11 mouse cellular contexts compared by ENCODE assay signal in the genomic region with DNA sequence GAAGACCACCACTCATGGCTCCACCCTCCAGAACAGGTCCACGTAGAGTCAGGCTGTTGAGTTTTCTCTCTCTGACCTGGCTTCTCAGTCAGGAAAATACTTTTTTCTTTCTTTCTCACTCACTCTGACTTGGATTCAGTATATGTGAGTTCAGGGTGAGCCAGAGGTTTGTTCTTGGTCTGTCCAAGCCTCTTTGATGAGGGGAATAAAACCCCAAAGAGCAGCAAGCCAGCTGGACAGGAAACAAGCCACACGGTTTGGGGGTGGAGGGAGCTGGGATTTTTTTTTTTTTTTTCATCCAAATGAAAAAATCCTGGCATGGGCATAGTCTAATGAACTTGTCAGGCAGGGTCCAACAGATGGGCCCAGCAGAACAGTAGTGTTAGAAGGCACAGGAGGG.
DNase-seq lines count a peak whose midpoint lies in the region; ATAC-seq and TF ChIP-seq lines count a peak whose summit lies in the region.
"Had no signal": no experiment of that assay in that cellular context is flagged by ENCODE, and none has a peak within 500 bp of the region (broad histone marks: within the 10 kb centered on the region; RNA-seq: fewer than 3 reads in every experiment).

No protein-coding gene starts in this region.

- no peak overlapping the region for H3K9ac ChIP-seq in kidney, embryonic 14.5 days (ENCODE audit: low read depth, low read length)
- H3K9ac ChIP-seq in embryonic facial prominence, embryonic 12.5 days = no peak overlapping the region
- no peak overlapping the region for H3K9ac ChIP-seq in limb, embryonic 14.5 days (ENCODE audit: low read depth, low read length, severe bottlenecking)
- H3K9ac ChIP-seq: forebrain, embryonic 13.5 days had no signal

- WGBS in kidney, embryonic 14.5 days = 30% methylated on average over 2 of the region's 2 CpGs
- WGBS in embryonic facial prominence, embryonic 12.5 days = 24% methylated on average over 2 of the region's 2 CpGs
- whole genome bisulfite sequencing in limb, embryonic 14.5 days = 29% methylated on average over 2 of the region's 2 CpGs

- H3K36me3 ChIP-seq in kidney, embryonic 14.5 days (ENCODE audit: control insufficient read depth, insufficient read depth, low read length) = no peaks in the 10 kb centered on the region; the same call in 1 of the 2 replicates
- peaks cover 5% of the 10 kb centered on the region for H3K36me3 ChIP-seq in embryonic facial prominence, embryonic 12.5 days
- no peaks in the 10 kb centered on the region; the same call in 1 of the 2 replicates for H3K36me3 ChIP-seq in limb, embryonic 14.5 days (ENCODE audit: control insufficient read depth, insufficient read depth, low read length)

- no peak for ATAC-seq in kidney, embryonic 14.5 days (ENCODE audit: low FRiP score, low TSS enrichment)
- ATAC-seq in embryonic facial prominence, embryonic 12.5 days (ENCODE audit: insufficient number of reproducible peaks, insufficient read depth, low FRiP score, low TSS enrichment) = no peak
- 0 out of 2 replicates have a peak, but pooled peaks have one; percentile 13 for ATAC-seq in limb, embryonic 14.5 days (ENCODE audit: low FRiP score, low read depth)
- ATAC-seq: activated CD4-positive, CD25-positive, alpha-beta regulatory T cell, adult 4 months; forebrain, embryonic 13.5 days had no signal

- peaks cover 31% of the 10 kb centered on the region for H3K4me1 ChIP-seq in kidney, embryonic 14.5 days (ENCODE audit: control insufficient read depth, insufficient read depth, low read length)
- peaks cover 16% of the 10 kb centered on the region for H3K4me1 ChIP-seq in embryonic facial prominence, embryonic 12.5 days
- H3K4me1 ChIP-seq in limb, embryonic 14.5 days (ENCODE audit: control insufficient read depth, insufficient read depth, low read length) = peaks cover 38% of the 10 kb centered on the region

- no peak for TF ChIP-seq POLR2A in limb, embryonic 14.5 days (IDR thresholded peaks at IDR 0.05; ENCODE audit: borderline replicate concordance, extremely low read depth, insufficient read depth, insufficient read length)

- no peaks in the 10 kb centered on the region for H3K27me3 ChIP-seq in kidney, embryonic 14.5 days (ENCODE audit: control insufficient read depth, insufficient read depth, low read length)
- H3K27me3 ChIP-seq in embryonic facial prominence, embryonic 12.5 days = no peaks in the 10 kb centered on the region
- H3K27me3 ChIP-seq in limb, embryonic 14.5 days (ENCODE audit: control insufficient read depth, insufficient read depth, low read length) = no peaks in the 10 kb centered on the region
- H3K27me3 ChIP-seq: forebrain, embryonic 13.5 days had no signal

- DNase-seq in cerebellum, postnatal 10 days = peak; percentile 23 to 43
- DNase-seq in cerebellum, adult 18-20 months = no peak
- DNase-seq in kidney, postnatal 4 days = no peak
- DNase-seq in limb, embryonic 14.5 days (ENCODE audit: low spot score) = peak; percentile 33
- DNase-seq in thymus, postnatal 25 days = no peak
- DNase-seq in adrenal gland, adult (ENCODE audit: inconsistent age in 2 of 2, low spot score in 1 of 2) = no peak

- peak overlapping the region; percentile 72; the same call in 1 of the 2 replicates for H3K27ac ChIP-seq in kidney, embryonic 14.5 days (ENCODE audit: low read depth, low read length)
- H3K27ac ChIP-seq in embryonic facial prominence, embryonic 12.5 days = peak overlapping the region; percentile 55; the same call in 1 of the 2 replicates
- H3K27ac ChIP-seq in limb, embryonic 14.5 days (replicated peaks; ENCODE audit: low read depth, low read length) = 0 out of 2 replicates have a peak overlapping the region, but pooled peaks have one; percentile 11
- H3K27ac ChIP-seq: forebrain, embryonic 13.5 days had no signal

- no peak overlapping the region for H3K4me2 ChIP-seq in kidney, embryonic 14.5 days (replicated peaks; ENCODE audit: low read depth, low read length)
- no peak overlapping the region for H3K4me2 ChIP-seq in embryonic facial prominence, embryonic 12.5 days (replicated peaks)
- H3K4me2 ChIP-seq in limb, embryonic 14.5 days (replicated peaks; ENCODE audit: low read depth, low read length, severe bottlenecking) = no peak overlapping the region
- H3K4me2 ChIP-seq: forebrain, embryonic 13.5 days; heart, embryonic 11.5 days had no signal

- no peaks in the 10 kb centered on the region for H3K9me3 ChIP-seq in kidney, embryonic 14.5 days (ENCODE audit: control insufficient read depth, low read length)
- H3K9me3 ChIP-seq in embryonic facial prominence, embryonic 12.5 days = no peaks in the 10 kb centered on the region
- no peaks in the 10 kb centered on the region for H3K9me3 ChIP-seq in limb, embryonic 14.5 days (ENCODE audit: control insufficient read depth, low read length)
- H3K9me3 ChIP-seq: forebrain, embryonic 13.5 days had no signal

- no peak overlapping the region for H3K4me3 ChIP-seq in kidney, embryonic 14.5 days (ENCODE audit: low read length)
- no peak overlapping the region for H3K4me3 ChIP-seq in embryonic facial prominence, embryonic 12.5 days
- no peak overlapping the region for H3K4me3 ChIP-seq in limb, embryonic 14.5 days (replicated peaks; ENCODE audit: low read length)
- H3K4me3 ChIP-seq: forebrain, embryonic 13.5 days had no signal

Comparison
In these comparisons a context has a peak if more than half of its experiments do, and no peak if none do; other contexts are left out.
1. DNase-seq: peak in cerebellum, postnatal 10 days (2 of 2) and limb, embryonic 14.5 days (single experiment); none in cerebellum, adult 18-20 months (0 of 2), kidney, postnatal 4 days (0 of 2), thymus, postnatal 25 days (single experiment) and adrenal gland, adult (0 of 2).
2. H3K27ac ChIP-seq: peak in every context shown above with its lines; median percentile 72 in kidney, embryonic 14.5 days; 55 in embryonic facial prominence, embryonic 12.5 days; 11 in limb, embryonic 14.5 days.